Mouse (Mus musculus) forebrain, postnatal 0 days (tissue): ENCODE results near the gene Enox1. TPM values are rescaled to one million over a fixed set of nuclear protein-coding genes. Genes with fewer than 3 reads are reported as not detected.

ENCODE experiments used
- ATAC-seq: fragments of 200-750 bp; cut with Nextera tagmentation; 2 replicates; pipeline ENCODE4 v1.8.0; 2017; ENCODE audit warnings: mild to moderate bottlenecking, moderate library complexity
- DNase-seq: peaks from one replicate; pipeline ENCODE4 v3.0.0-alpha.2; 2015
- H3K27ac ChIP-seq: fragments of 300-500 bp; sonication (generic); 2 replicates; pipeline ENCODE4 v1.5.1; 2014; ENCODE audit warnings: low read depth, mild to moderate bottlenecking, antibody characterized with exemption, low read length, moderate library complexity, mixed read lengths
- H3K27me3 ChIP-seq: fragments of 300-500 bp; sonication (generic); 2 replicates; pipeline ENCODE4 v1.6.1; 2014; ENCODE audit warnings: mild to moderate bottlenecking, low read length, mixed read lengths; ENCODE audit not compliant: insufficient read depth
- H3K36me3 ChIP-seq: fragments of 300-500 bp; sonication (generic); 2 replicates; pipeline ENCODE4 v1.6.1; 2014; ENCODE audit warnings: mild to moderate bottlenecking, moderate library complexity; ENCODE audit not compliant: insufficient read depth
- H3K4me1 ChIP-seq: fragments of 300-500 bp; sonication (generic); 2 replicates; pipeline ENCODE4 v1.6.1; 2014; ENCODE audit warnings: antibody characterized with exemption; ENCODE audit not compliant: insufficient read depth
- H3K4me2 ChIP-seq: fragments of 300-500 bp; sonication (generic); 2 replicates; pipeline ENCODE4 v1.6.1; 2014; ENCODE audit warnings: low read depth, mild to moderate bottlenecking, moderate library complexity
- H3K4me3 ChIP-seq: fragments of 300-500 bp; sonication (generic); 2 replicates; pipeline ENCODE4 v1.5.1; 2014; ENCODE audit warnings: low read depth, low read length, mixed read lengths
- H3K9ac ChIP-seq: fragments of 300-500 bp; sonication (generic); 2 replicates; pipeline ENCODE4 v1.6.1; 2014; ENCODE audit warnings: mild to moderate bottlenecking
- H3K9me3 ChIP-seq: fragments of 300-500 bp; sonication (generic); 2 replicates; pipeline ENCODE4 v1.6.1; 2016; ENCODE audit warnings: low read length
- CTCF ChIP-seq: sonication (generic); IDR thresholded peaks from 2 replicates; pipeline ENCODE4 v1.5.1; 2016; ENCODE audit warnings: antibody characterized with exemption, control low read depth, low read depth
- WGBS: fragments of 180-500 bp; shearing (Covaris S2); extraction: QIAGEN DNeasy Blood & Tissue Kit; methylation state at CpG from one replicate; pipeline ENCODE4 v1.1.7; 2014; 5-methylcytosine and 5-hydroxymethylcytosine counted together
- polyA plus RNA-seq: library from polyadenylated mRNA; unstranded; fragments of >200 nt; fragmentation: Nextera tagmentation; extraction: Ambion mirVana; gene quantifications from 2 replicates; pipeline ENCODE4 v1.2.1, GENCODE M21; 2015
- total RNA-seq: library from RNA; depleted of rRNA; stranded (reverse); fragments of >200 nt; gene quantifications from 2 replicates; pipeline ENCODE4 v1.2.3, GENCODE M21; 2014

Enox1 gene
- total and polyA plus RNA-seq, 2 experiments from 2014 or later, result 39.9 to 61.8 TPM

GRCm38 (mm10) chr14:77150556-77150955, 6.0 kb upstream of the Enox1 start:
- Histone ChIP-seq H3K4me1 (peaks cover 8% of the 10 kb centered on the region; the same call in 1 of the 2 replicates), H3K9me3 (no peaks in the 10 kb centered on the region), H3K36me3 (no peaks in the 10 kb centered on the region), H3K27ac (no peak overlapping the region), H3K9ac (no peak overlapping the region), H3K27me3 (no peaks in the 10 kb centered on the region), H3K4me3 (no peak overlapping the region), H3K4me2 (no peak overlapping the region)
- TF ChIP-seq CTCF, result no peak
- ATAC-seq (no peak), DNase-seq (no peak)
- WGBS, result 82% methylated on average over 6 of the region's 6 CpGs

DNA sequence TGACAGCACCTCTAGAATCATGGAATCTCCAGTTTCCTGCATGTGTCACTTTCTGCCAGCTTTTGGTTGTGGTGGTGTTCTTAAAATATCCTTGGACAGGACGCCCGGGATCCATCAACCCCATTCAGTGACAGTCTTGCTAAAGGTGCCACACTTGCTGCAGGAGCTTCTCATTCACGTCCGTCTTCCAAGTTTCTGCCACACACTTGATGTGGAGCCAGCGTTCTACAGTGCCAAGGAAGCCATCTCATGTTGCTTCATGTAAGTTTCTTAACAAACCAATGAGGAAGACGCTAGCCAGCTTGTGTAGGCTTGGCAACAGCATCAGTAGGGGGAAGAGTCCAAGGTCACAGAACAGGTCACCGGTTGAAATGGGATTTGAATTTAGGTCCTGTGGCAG, 5.1 kb upstream of the Enox1 start:
- Histone ChIP-seq H3K4me3 (no peak overlapping the region), H3K27ac (no peak overlapping the region), H3K36me3 (no peaks in the 10 kb centered on the region), H3K27me3 (no peaks in the 10 kb centered on the region), H3K4me1 (peaks cover 12% of the 10 kb centered on the region; the same call in 1 of the 2 replicates), H3K4me2 (no peak overlapping the region), H3K9me3 (no peaks in the 10 kb centered on the region), H3K9ac (no peak overlapping the region)
- no peak for TF ChIP-seq CTCF
- no peak for ATAC-seq
- DNase-seq, result peak; percentile 42
- 78% methylated on average over 7 of the region's 7 CpGs for WGBS

DNA sequence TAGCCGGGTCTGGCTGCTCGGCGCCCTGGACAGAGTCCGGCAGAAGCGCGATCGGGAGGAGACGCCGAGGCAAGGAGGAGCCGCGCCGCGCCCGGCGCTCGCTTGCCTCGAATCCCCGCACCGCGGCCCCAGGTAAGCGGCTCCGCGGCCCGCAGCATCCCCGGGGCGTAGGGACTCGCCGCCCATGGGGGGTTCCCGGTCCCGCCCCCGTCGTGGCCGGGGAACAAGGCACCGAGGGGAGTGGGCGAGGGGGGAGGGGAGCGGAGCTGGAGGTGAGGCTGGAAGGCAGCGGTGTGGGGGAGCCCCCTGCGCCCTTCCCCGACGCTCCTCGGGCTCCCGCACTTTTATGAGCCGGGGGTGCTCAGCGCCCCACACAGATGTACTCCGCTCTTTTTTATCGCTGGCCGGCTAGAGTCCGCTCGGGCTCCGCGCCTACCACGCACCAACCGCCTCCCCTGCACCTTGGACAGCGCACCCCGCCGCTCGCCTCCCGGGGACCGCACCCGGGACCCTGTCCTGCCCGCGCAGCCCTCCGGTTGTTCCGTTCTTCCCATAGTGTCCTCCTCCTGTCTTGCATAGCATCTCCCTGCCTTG, 445 bp downstream of the Enox1 start:
- H3K27me3 ChIP-seq, result no peaks in the 10 kb centered on the region
- DNase-seq (no peak), ATAC-seq (peak; percentile 42)
- WGBS, result under 1% methylated on average over 56 of the region's 64 CpGs
- peak overlapping the region; percentile 87 for H3K4me2 ChIP-seq
- no peak for TF ChIP-seq CTCF
- H3K36me3 ChIP-seq, result no peaks in the 10 kb centered on the region
- H3K4me1 ChIP-seq, result peaks cover 23% of the 10 kb centered on the region; the same call in 1 of the 2 replicates
- H3K27ac ChIP-seq, result peak overlapping the region; percentile 93
- peak overlapping the region; percentile 98 for H3K4me3 ChIP-seq
- H3K9ac ChIP-seq, result peak overlapping the region; percentile 95
- H3K9me3 ChIP-seq, result no peaks in the 10 kb centered on the region

DNA sequence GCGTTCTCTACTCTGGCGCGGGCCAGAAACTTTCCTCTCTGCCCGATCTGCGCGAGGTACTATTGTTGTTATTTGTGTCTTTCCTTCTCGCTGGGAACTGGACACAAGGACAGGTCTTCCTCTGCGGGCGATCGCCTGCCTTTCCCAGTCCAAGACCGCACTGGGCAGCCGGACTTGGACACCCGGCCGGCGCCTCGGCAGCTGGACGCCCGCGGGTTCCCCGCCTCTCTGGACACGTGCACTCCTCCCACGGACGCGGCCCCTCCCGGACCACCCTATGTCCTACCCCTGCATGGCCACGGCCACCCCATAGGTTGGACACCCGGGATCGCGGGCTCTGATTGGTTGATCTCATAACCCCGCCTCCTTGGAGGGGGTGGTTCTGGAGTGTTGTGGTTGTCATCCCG, 945 bp downstream of the Enox1 start:
- DNase-seq (peak; percentile 80), ATAC-seq (peak; percentile 71)
- no peaks in the 10 kb centered on the region for H3K9me3 ChIP-seq
- H3K27ac ChIP-seq, result peak overlapping the region; percentile 93
- H3K4me2 ChIP-seq, result peak overlapping the region; percentile 87
- no peaks in the 10 kb centered on the region for H3K36me3 ChIP-seq
- peaks cover 26% of the 10 kb centered on the region; the same call in 1 of the 2 replicates for H3K4me1 ChIP-seq
- H3K27me3 ChIP-seq, result no peaks in the 10 kb centered on the region
- H3K9ac ChIP-seq, result peak overlapping the region; percentile 95
- no peak for TF ChIP-seq CTCF
- WGBS, result 1% methylated on average over 31 of the region's 31 CpGs
- peak overlapping the region; percentile 98 for H3K4me3 ChIP-seq

DNA sequence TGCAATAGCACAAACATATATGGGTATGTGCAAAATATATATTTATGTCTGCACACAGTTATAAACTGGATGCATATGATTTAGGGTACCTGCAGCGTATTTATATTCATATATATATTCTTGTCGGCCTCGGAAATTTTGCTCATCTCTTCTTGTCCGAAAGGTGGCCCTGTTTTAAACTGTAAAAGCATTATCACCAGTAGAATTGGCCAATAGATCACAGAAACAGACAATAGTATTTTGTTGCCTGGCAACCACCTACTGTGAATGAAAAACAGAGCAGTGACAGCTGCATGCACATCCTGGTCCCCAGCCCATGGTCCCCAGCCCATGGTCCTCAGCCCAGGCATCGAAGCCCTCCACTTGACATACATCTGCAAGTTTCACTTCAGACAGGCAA, 2.8 kb downstream of the Enox1 start:
- H3K4me1 ChIP-seq, result peaks cover 28% of the 10 kb centered on the region; the same call in 1 of the 2 replicates
- H3K4me2 ChIP-seq, result peak overlapping the region; percentile 87
- DNase-seq (peak; percentile 32), ATAC-seq (no peak)
- H3K36me3 ChIP-seq, result no peaks in the 10 kb centered on the region
- H3K9ac ChIP-seq, result peak overlapping the region; percentile 18; the same call in 1 of the 2 replicates
- no peaks in the 10 kb centered on the region for H3K9me3 ChIP-seq
- 58% methylated on average over 5 of the region's 5 CpGs for WGBS
- no peaks in the 10 kb centered on the region for H3K27me3 ChIP-seq
- no peak for TF ChIP-seq CTCF
- peak overlapping the region; percentile 98 for H3K4me3 ChIP-seq
- H3K27ac ChIP-seq, result no peak overlapping the region

DNA sequence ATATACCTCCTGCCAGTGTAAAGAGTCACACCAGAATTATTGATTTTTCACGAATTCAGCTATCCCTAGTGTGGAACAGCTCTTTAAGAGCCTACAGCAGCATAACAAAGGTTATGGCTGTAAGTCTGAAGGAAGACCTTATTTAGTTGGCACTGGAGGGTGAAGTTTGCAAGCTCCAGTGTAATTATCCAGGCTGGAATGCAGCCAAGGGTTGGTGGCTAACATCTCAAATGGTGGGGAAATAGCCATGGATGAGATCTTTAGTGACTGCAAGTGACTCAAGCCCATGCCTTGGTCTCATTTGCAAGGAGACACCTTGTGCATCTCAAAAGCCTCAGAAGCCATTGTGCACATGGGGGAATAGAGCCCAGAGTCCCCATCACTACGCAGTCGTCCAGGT, 5.9 kb downstream of the Enox1 start:
- WGBS, result 65% methylated on average over 3 of the region's 3 CpGs
- no peaks in the 10 kb centered on the region for H3K9me3 ChIP-seq
- no peak overlapping the region for H3K27ac ChIP-seq
- H3K4me1 ChIP-seq, result peaks cover 17% of the 10 kb centered on the region; the same call in 1 of the 2 replicates
- DNase-seq, result peak; percentile 20
- H3K27me3 ChIP-seq, result no peaks in the 10 kb centered on the region
- ATAC-seq, result no peak
- H3K4me3 ChIP-seq, result no peak overlapping the region
- TF ChIP-seq CTCF, result no peak
- H3K9ac ChIP-seq, result no peak overlapping the region
- no peaks in the 10 kb centered on the region for H3K36me3 ChIP-seq
- no peak overlapping the region for H3K4me2 ChIP-seq

- Histone ChIP-seq H3K9ac (no peak overlapping the region), H3K36me3 (peaks cover 4% of the 10 kb centered on the region; the same call in 1 of the 2 replicates), H3K4me2 (no peak overlapping the region), H3K27ac (no peak overlapping the region), H3K9me3 (no peaks in the 10 kb centered on the region), H3K27me3 (no peaks in the 10 kb centered on the region), H3K4me1 (peaks cover 17% of the 10 kb centered on the region; the same call in 1 of the 2 replicates), H3K4me3 (no peak overlapping the region)
- no peak for ATAC-seq
- WGBS, result 71% methylated on average over 6 of the region's 6 CpGs
- DNase-seq, result no peak
- no peak for TF ChIP-seq CTCF
These were observed 7.8 kb downstream of the Enox1 start for GRCm38 (mm10) chr14:77164396-77164795.
